Mouse (Mus musculus): Measurements from ENCODE around the gene Rabgap1l. TPM values are rescaled to one million over a fixed set of nuclear protein-coding genes. Genes with fewer than 3 reads are reported as not detected.
A peak's percentile ranks its signal among the peaks of the same experiment; 100 is the strongest.

Gene Rabgap1l
- total RNA-seq, 2 experiments from 2014 or later: 241 to 255 TPM

GRCm38 (mm10) chr1:160805268-160805667 lies 12.3 kb upstream of the Rabgap1l start:
- Histone ChIP-seq H3K27ac (no peak overlapping the region), H3K4me3 (no peak overlapping the region)
- no peak for DNase-seq (ENCODE audit: low spot score in 2 of 2)
- no peak for TF ChIP-seq CTCF (conservative IDR thresholded peaks at IDR 0.05)

DNA sequence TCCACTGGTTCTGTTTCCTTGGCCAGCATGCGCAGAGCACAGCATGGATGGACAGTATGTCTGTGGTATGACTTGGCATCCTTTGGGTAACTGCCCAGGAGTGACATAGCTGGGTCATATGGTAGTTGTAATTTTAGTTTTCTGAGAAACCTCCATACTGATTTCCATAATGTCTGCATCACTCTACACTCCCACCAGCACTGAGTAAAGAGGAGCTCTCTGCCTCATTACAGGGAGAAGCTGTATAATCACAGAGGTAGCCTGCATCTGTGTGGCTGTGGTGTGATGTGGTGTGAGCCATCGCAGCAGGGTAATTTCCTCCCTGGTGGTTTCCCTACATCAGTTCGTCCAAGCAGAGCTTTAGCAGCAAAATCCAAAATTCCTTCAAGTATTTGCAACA lies 7.0 kb upstream of the Rabgap1l start:
- no peak overlapping the region for H3K4me3 ChIP-seq
- H3K27ac ChIP-seq: no peak overlapping the region
- no peak for TF ChIP-seq CTCF (conservative IDR thresholded peaks at IDR 0.05)
- DNase-seq (ENCODE audit: low spot score in 2 of 2): no peak

DNA sequence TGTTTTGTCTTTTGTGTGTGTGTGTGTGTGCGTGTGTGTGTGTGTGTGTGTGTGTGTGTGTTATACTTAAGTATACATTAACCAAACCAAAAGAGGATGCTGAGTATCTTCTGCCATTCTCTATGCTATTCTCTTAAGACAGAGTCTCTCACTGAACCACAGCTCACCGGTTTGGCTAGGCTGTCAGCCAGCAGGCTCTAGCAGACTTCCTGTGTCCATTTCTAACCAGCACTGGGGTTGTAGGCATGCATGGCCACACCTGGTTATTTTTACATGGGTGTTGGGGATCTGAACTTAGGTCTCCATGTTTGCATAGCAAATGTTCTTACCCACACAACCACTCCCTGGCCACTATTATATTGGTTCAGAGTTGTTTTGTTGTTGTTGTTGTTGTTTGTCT lies 2.0 kb upstream of the Rabgap1l start:
- DNase-seq (ENCODE audit: low spot score in 2 of 2): no peak
- Histone ChIP-seq H3K4me3 (no peak overlapping the region), H3K27ac (no peak overlapping the region)
- no peak for TF ChIP-seq CTCF (conservative IDR thresholded peaks at IDR 0.05)

DNA sequence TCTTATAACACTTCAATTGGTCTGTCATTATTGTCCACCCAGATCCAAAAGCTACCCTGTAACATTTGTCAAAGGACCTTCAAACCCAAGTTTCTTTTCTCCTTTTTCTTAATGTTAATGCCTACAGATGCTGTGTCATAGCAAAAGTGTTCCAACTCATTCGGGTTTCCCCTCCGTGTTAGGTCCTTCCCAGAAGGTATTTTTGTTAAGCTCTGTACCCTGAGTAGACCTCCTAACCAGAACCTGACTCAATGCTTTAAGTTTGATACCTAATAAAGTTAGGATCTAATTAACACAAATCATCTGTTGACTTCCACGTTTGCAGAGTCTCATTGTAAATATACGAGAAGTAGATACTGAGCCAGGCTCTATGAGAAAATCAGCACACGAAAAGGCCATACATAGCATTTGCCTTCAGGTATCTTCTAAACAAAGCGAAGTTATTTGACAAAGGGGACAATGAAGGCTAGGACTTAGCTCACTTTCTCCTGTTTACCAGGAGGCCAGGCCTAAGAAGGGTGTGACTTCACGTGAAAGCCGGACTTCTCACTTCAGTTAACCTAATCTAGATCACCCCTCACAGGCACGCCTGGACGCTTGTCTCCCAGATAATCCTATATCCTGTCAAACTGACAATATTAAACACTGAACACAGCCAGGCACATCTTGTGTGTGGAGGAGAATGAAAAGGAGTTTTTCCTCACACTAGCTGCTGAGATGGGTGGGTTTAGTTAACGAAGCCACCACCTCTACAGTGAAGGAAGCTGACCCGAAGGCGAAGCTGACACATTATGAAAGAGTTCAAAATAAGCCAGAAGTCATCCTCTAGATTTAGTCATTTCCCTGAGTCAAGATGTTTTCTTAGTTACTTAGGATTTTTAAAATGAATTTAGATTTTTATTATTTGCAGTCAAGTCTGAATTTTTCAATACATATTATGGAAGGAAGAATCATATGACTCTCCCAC lies 1.1 kb upstream of the Rabgap1l start:
- H3K27ac ChIP-seq: no peak overlapping the region
- H3K4me3 ChIP-seq: no peak overlapping the region
- TF ChIP-seq CTCF (conservative IDR thresholded peaks at IDR 0.05): no peak
- no peak for DNase-seq (ENCODE audit: low spot score in 2 of 2)

- TF ChIP-seq CTCF (conservative IDR thresholded peaks at IDR 0.05): no peak
- DNase-seq (ENCODE audit: low spot score in 2 of 2): peak in 1 of 2 experiments; percentile 10
- H3K4me3 ChIP-seq: peak overlapping the region; percentile 85
- peak overlapping the region; percentile 88 for H3K27ac ChIP-seq
Observed at GRCm38 (mm10) chr1:160792156-160792685, 790 bp downstream of the Rabgap1l start.

GRCm38 (mm10) chr1:160791381-160792155 lies 1.4 kb downstream of the Rabgap1l start:
- peak overlapping the region; percentile 88; the same call in 1 of the 2 replicates for H3K27ac ChIP-seq
- TF ChIP-seq CTCF (conservative IDR thresholded peaks at IDR 0.05): no peak
- peak in 1 of 2 experiments; percentile 13 for DNase-seq (ENCODE audit: low spot score in 2 of 2)
- H3K4me3 ChIP-seq: peak overlapping the region; percentile 85

GRCm38 (mm10) chr1:160790630-160791029 lies 2.4 kb downstream of the Rabgap1l start:
- no peak for DNase-seq (ENCODE audit: low spot score in 2 of 2)
- Histone ChIP-seq H3K27ac (no peak overlapping the region), H3K4me3 (no peak overlapping the region)
- peak; percentile 28; the same call in 1 of the 2 replicates for TF ChIP-seq CTCF (conservative IDR thresholded peaks at IDR 0.05)

- no peak for DNase-seq (ENCODE audit: low spot score in 2 of 2)
- TF ChIP-seq CTCF (conservative IDR thresholded peaks at IDR 0.05): peak; percentile 48
- H3K4me3 ChIP-seq: no peak overlapping the region
- no peak overlapping the region for H3K27ac ChIP-seq
Observed at GRCm38 (mm10) chr1:160789876-160790275, 3.1 kb downstream of the Rabgap1l start.

- TF ChIP-seq CTCF (conservative IDR thresholded peaks at IDR 0.05): no peak
- Histone ChIP-seq H3K4me3 (no peak overlapping the region), H3K27ac (no peak overlapping the region)
- no peak for DNase-seq (ENCODE audit: low spot score in 2 of 2)
Observed at GRCm38 (mm10) chr1:160787926-160788325, 5.1 kb downstream of the Rabgap1l start.

- Histone ChIP-seq H3K27ac (no peak overlapping the region), H3K4me3 (no peak overlapping the region)
- no peak for TF ChIP-seq CTCF (conservative IDR thresholded peaks at IDR 0.05)
- no peak for DNase-seq (ENCODE audit: low spot score in 2 of 2)
Observed at GRCm38 (mm10) chr1:160787164-160787563, 5.8 kb downstream of the Rabgap1l start.

GRCm38 (mm10) chr1:160786571-160786970 lies 6.4 kb downstream of the Rabgap1l start:
- TF ChIP-seq CTCF (conservative IDR thresholded peaks at IDR 0.05): no peak
- no peak overlapping the region for H3K27ac ChIP-seq
- no peak for DNase-seq (ENCODE audit: low spot score in 2 of 2)
- H3K4me3 ChIP-seq: no peak overlapping the region

DNA sequence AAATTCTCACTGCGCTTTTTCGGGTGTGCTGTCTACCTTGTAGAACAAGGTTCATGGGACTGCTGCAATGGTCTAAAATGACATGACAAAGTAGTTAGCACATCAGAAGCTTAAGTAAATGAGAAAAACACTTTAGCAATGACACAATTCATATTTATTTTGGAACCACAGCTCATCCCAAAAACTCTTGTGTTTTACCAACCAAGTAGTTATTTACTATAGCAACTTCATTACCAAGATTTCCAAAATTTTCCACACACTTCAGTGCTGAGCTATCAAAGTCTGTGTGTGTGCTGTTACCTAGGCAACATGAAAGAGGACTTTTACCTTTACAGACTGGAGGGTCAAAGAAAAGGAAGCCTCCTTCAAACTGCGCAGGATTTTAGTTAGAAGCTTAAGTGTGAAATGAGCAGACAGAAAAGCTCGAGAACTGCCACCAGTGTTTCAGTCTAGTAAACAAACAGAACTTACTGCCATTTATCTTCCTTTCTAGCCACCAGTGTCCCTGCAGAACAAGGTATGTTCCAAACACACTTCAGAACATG lies 7.3 kb downstream of the Rabgap1l start:
- Histone ChIP-seq H3K4me3 (no peak overlapping the region), H3K27ac (no peak overlapping the region)
- no peak for DNase-seq (ENCODE audit: low spot score in 2 of 2)
- no peak for TF ChIP-seq CTCF (conservative IDR thresholded peaks at IDR 0.05)

GRCm38 (mm10) chr1:160784122-160784521 lies 8.9 kb downstream of the Rabgap1l start:
- H3K4me3 ChIP-seq: no peak overlapping the region
- H3K27ac ChIP-seq: no peak overlapping the region
- DNase-seq (ENCODE audit: low spot score in 2 of 2): no peak
- no peak for TF ChIP-seq CTCF (conservative IDR thresholded peaks at IDR 0.05)
